Comparison of ENCODE assay signal across 8 mouse cellular contexts in the genomic region with DNA sequence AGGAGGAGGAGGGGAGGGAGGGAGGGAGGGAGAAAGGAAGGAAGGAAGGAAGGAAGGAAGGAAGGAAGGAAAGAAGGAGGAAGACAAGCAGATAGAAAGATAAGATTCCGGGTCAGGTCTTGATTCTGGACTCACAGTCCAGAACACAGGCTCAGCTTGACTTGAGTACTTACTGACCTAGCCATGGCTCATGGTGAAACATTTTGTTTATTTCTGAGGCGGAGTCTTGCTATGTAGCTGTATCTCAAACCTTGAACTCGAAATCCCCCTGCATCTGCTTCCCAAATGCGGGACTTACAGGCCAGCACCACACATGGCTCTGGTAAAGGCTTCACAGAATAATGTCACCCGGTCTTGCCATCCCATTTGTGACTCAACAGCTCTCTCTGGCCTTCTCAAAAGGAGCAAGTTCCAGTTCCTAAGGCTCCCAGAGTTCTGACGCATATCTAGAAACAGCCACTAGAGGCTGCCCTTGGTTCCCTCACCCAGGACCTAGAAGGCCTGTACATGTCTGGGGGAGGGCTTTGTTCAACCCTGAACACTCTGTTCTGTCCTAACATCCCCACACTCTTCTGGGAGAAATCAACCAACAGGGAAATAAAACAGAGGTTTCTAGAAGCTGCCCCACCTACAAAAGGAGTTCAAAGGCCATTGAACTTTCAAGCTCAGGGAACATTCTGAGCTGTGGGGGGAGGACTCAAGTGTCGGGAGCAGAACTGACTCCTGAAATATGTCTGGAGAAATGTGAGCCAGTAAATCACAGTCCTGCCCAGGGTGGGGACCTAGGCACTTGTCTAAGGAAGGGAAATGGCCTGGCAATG. TPM values are rescaled to one million over a fixed set of nuclear protein-coding genes. Genes with fewer than 3 reads are reported as not detected.
DNase-seq lines count a peak whose midpoint lies in the region; ATAC-seq and TF ChIP-seq lines count a peak whose summit lies in the region.

No protein-coding gene starts in this region.

- H3K4me2 ChIP-seq in midbrain, embryonic 14.5 days (ENCODE audit: low read length) = no peak overlapping the region
- no peak overlapping the region for H3K4me2 ChIP-seq in stomach, postnatal 0 days (replicated peaks; ENCODE audit: low read depth)

- H3K4me3 ChIP-seq in bone marrow macrophage, adult 2 months (ENCODE audit: insufficient read depth, low read length) = no peak overlapping the region
- no peak overlapping the region for H3K4me3 ChIP-seq in midbrain, embryonic 14.5 days (replicated peaks; ENCODE audit: low read depth, low read length)
- no peak overlapping the region for H3K4me3 ChIP-seq in stomach, postnatal 0 days (ENCODE audit: low read depth, low read length)

- peaks cover 12% of the 10 kb centered on the region for H3K4me1 ChIP-seq in bone marrow macrophage, adult 2 months (ENCODE audit: control insufficient read depth, insufficient read depth, low read length)
- no peaks in the 10 kb centered on the region for H3K4me1 ChIP-seq in midbrain, embryonic 14.5 days (ENCODE audit: control insufficient read depth, insufficient read depth, low read length)
- H3K4me1 ChIP-seq in stomach, postnatal 0 days (replicated peaks; ENCODE audit: control insufficient read depth, insufficient read depth) = no peaks in the 10 kb centered on the region

- peak; percentile 89 for TF ChIP-seq CTCF in bone marrow macrophage, adult 2 months (IDR thresholded peaks at IDR 0.05; ENCODE audit: low read depth, low read length)
- peak; percentile 88 for TF ChIP-seq CTCF in stomach, postnatal 0 days (IDR thresholded peaks at IDR 0.05; ENCODE audit: low read depth)

- 0 out of 2 replicates have a peak, but pooled peaks cover 3% of the 10 kb centered on the region for H3K9me3 ChIP-seq in midbrain, embryonic 14.5 days (ENCODE audit: control insufficient read depth, low read length)
- H3K9me3 ChIP-seq in stomach, postnatal 0 days (ENCODE audit: control insufficient read depth, low read length) = no peaks in the 10 kb centered on the region

- intact Hi-C loops in left cerebral cortex, postnatal 25 days (cut with DNase I) = no loop called here

- no peak overlapping the region for H3K9ac ChIP-seq in midbrain, embryonic 14.5 days (replicated peaks; ENCODE audit: low read length)
- H3K9ac ChIP-seq in stomach, postnatal 0 days (ENCODE audit: low read length) = no peak overlapping the region

- no peak overlapping the region for H3K27ac ChIP-seq in bone marrow macrophage, adult 2 months (ENCODE audit: insufficient read depth, low read depth, low read length)
- H3K27ac ChIP-seq in midbrain, embryonic 14.5 days (replicated peaks; ENCODE audit: low read depth, low read length) = no peak overlapping the region
- peak overlapping the region; percentile 74 for H3K27ac ChIP-seq in stomach, postnatal 0 days (replicated peaks)

- no peak for ATAC-seq in midbrain, embryonic 14.5 days (ENCODE audit: low FRiP score, low TSS enrichment)
- ATAC-seq in stomach, postnatal 0 days (ENCODE audit: low FRiP score, low TSS enrichment) = peak; percentile 92

- H3K27me3 ChIP-seq in midbrain, embryonic 14.5 days (ENCODE audit: control insufficient read depth, insufficient read depth, low read length) = no peaks in the 10 kb centered on the region
- no peaks in the 10 kb centered on the region for H3K27me3 ChIP-seq in stomach, postnatal 0 days (ENCODE audit: control insufficient read depth, insufficient read depth, low read length)

- no peaks in the 10 kb centered on the region for H3K36me3 ChIP-seq in midbrain, embryonic 14.5 days (ENCODE audit: control insufficient read depth, insufficient read depth, low read length)
- no peaks in the 10 kb centered on the region for H3K36me3 ChIP-seq in stomach, postnatal 0 days (ENCODE audit: control insufficient read depth, insufficient read depth, low read length)

- WGBS in midbrain, embryonic 14.5 days = 56% methylated on average over 7 of the region's 7 CpGs
- WGBS in stomach, postnatal 0 days = 36% methylated on average over 7 of the region's 7 CpGs

- TF ChIP-seq EP300 in stomach, postnatal 0 days (optimal IDR thresholded peaks at IDR 0.05) = peak; percentile 44

- TF ChIP-seq POLR2A in bone marrow macrophage, adult 2 months (IDR thresholded peaks at IDR 0.05; ENCODE audit: borderline replicate concordance, low read depth, low read length) = no peak

- peak; percentile 15 for DNase-seq in left cerebral cortex, adult 11 months (ENCODE audit: low spot score)
- DNase-seq in left cerebral cortex, adult 8-10 months (ENCODE audit: low spot score in 2 of 2) = no peak
- DNase-seq in frontal cortex, postnatal 14 days (ENCODE audit: low spot score in 2 of 2) = peak; percentile 8 to 25
- DNase-seq in hindlimb bud, embryonic 11.5 days (ENCODE audit: extremely low spot score, low read depth, low spot score) = peak; percentile 14
- DNase-seq in left cerebral cortex, postnatal 25 days (ENCODE audit: low spot score in 2 of 2) = peak; percentile 34 to 52
- peak; percentile 59 for DNase-seq in midbrain, embryonic 14.5 days
- peak; percentile 71 for DNase-seq in stomach, postnatal 0 days (ENCODE audit: low spot score)

RNA-seq across cellular contexts. Expression of a gene that starts 56.2 kb away (rescaled TPM):
- 10 to 100 TPM; 21.0 to 24.6 (median 21.5) TPM for total RNA-seq in left cerebral cortex, adult 8-10 months (2022)
- 51.5 and 58.4 TPM in 2 replicates for polyA plus RNA-seq in bone marrow macrophage, adult 2 months (2012; ENCODE audit: insufficient read depth, insufficient read length, missing spikeins)
- total RNA-seq in left cerebral cortex, postnatal 25 days (2021) = 10 to 100 TPM; 23.1 to 24.3 TPM
- polyA plus RNA-seq in midbrain, embryonic 14.5 days (2014; fragmentation: Nextera tagmentation; extraction: Ambion mirVana) = 17.1 and 18.9 TPM in 2 replicates
- polyA plus RNA-seq in stomach, postnatal 0 days (2015; fragmentation: Nextera tagmentation; extraction: Ambion mirVana) = 15.2 and 18.8 TPM in 2 replicates

Comparison
In these comparisons a context has a peak if more than half of its experiments do, and no peak if none do; other contexts are left out.
1. DNase-seq: peak in left cerebral cortex, adult 11 months (single experiment), frontal cortex, postnatal 14 days (2 of 2), hindlimb bud, embryonic 11.5 days (single experiment), left cerebral cortex, postnatal 25 days (2 of 2), midbrain, embryonic 14.5 days (single experiment) and stomach, postnatal 0 days (single experiment); none in left cerebral cortex, adult 8-10 months (0 of 2).